Mouse (Mus musculus): ENCODE measurements around the gene Pes1. TPM values are rescaled to one million over a fixed set of nuclear protein-coding genes. Genes with fewer than 3 reads are reported as not detected.

Pes1 gene
- total RNA-seq, 1 experiment = 143 TPM

DNA sequence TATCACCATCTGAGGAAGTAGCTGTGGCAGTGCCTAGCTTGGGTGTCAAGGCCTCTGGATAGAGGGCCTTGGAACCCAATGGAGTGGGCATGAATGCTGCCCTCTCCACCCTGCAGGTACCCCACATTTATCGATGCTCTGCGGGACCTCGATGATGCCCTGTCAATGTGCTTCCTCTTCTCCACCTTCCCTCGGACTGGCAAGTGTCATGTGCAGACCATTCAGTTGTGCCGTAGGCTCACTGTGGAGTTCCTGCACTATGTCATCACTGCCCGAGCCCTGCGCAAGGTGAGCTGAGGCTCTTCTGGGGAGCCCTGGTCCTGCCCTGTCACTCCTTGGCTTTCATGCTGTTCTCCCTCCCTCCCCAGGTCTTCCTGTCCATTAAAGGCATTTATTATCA lies 9.3 kb downstream of the Pes1 start:
- no peak for DNase-seq (ENCODE audit: low read depth, low spot score)
- Histone ChIP-seq H3K36me3 (ENCODE audit: control insufficient read depth, insufficient read depth, low read length, poor library complexity, severe bottlenecking) (peaks cover 90% of the 10 kb centered on the region), H3K9ac (ENCODE audit: insufficient read depth, low read depth, low read length, poor library complexity, severe bottlenecking) (no peak overlapping the region), H3K27ac (ENCODE audit: insufficient read depth, low read depth, low read length, poor library complexity, severe bottlenecking) (no peak overlapping the region), H3K4me1 (ENCODE audit: control insufficient read depth in 2 of 2, insufficient read depth in 2 of 2, low read length in 2 of 2, poor library complexity in 1 of 2) (no peaks in the 10 kb centered on the region), H3K9me3 (ENCODE audit: control insufficient read depth, insufficient read depth, low read depth, low read length) (no peaks in the 10 kb centered on the region), H3K4me3 (ENCODE audit: insufficient read depth in 1 of 2, low read depth in 1 of 2, low read length in 2 of 2, poor library complexity in 1 of 2, severe bottlenecking in 1 of 2) (no peak overlapping the region)
- no peak for TF ChIP-seq CHD2 (IDR thresholded peaks at IDR 0.05; ENCODE audit: low read depth, low read length)
- TF ChIP-seq HCFC1 (IDR thresholded peaks at IDR 0.05; ENCODE audit: borderline replicate concordance, insufficient read depth, low read length) = no peak
- TF ChIP-seq ZC3H11A (IDR thresholded peaks at IDR 0.05; ENCODE audit: borderline replicate concordance, low read depth, low read length) = no peak
- no peak for TF ChIP-seq ZNF384 (IDR thresholded peaks at IDR 0.05; ENCODE audit: low read depth, low read length)
- TF ChIP-seq MAFK (IDR thresholded peaks at IDR 0.05; ENCODE audit: insufficient read depth, low read depth, low read length) = no peak
- in situ Hi-C loops (cut with MboI; ENCODE audit: low sequenced_read_pairs in 2 of 2, unreplicated experiment in 2 of 2) = no loop called here

DNA sequence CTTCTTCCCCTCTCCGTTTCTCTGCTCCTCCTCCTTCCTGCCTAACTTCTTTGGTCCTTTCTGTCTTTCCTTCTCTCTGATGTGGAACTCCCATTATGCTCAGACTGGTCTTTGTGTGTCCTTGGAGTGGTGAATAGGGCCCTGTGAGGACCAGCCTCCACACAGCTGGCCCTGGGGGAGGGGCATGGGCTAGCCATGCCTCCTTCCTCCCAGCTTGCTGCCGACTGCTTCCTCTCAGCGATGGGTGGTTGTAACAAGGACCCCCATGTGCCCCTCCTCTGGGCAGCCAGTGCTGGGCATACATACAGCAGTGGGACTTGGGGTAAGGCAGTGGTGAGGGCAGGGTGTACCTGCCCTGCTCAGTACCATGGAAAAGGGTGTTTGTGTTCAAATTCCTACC lies 10.5 kb downstream of the Pes1 start:
- in situ Hi-C loops (cut with MboI; ENCODE audit: low sequenced_read_pairs in 2 of 2, unreplicated experiment in 2 of 2) = no loop called here
- Histone ChIP-seq H3K27ac (ENCODE audit: insufficient read depth, low read depth, low read length, poor library complexity, severe bottlenecking) (no peak overlapping the region), H3K9ac (ENCODE audit: insufficient read depth, low read depth, low read length, poor library complexity, severe bottlenecking) (no peak overlapping the region), H3K4me1 (ENCODE audit: control insufficient read depth in 2 of 2, insufficient read depth in 2 of 2, low read length in 2 of 2, poor library complexity in 1 of 2) (no peaks in the 10 kb centered on the region), H3K9me3 (ENCODE audit: control insufficient read depth, insufficient read depth, low read depth, low read length) (no peaks in the 10 kb centered on the region), H3K36me3 (ENCODE audit: control insufficient read depth, insufficient read depth, low read length, poor library complexity, severe bottlenecking) (peaks cover 93% of the 10 kb centered on the region), H3K4me3 (ENCODE audit: insufficient read depth in 1 of 2, low read depth in 1 of 2, low read length in 2 of 2, poor library complexity in 1 of 2, severe bottlenecking in 1 of 2) (no peak overlapping the region)
- TF ChIP-seq HCFC1 (IDR thresholded peaks at IDR 0.05; ENCODE audit: borderline replicate concordance, insufficient read depth, low read length) = no peak
- no peak for TF ChIP-seq ZC3H11A (IDR thresholded peaks at IDR 0.05; ENCODE audit: borderline replicate concordance, low read depth, low read length)
- no peak for TF ChIP-seq MAFK (IDR thresholded peaks at IDR 0.05; ENCODE audit: insufficient read depth, low read depth, low read length)
- no peak for TF ChIP-seq ZNF384 (IDR thresholded peaks at IDR 0.05; ENCODE audit: low read depth, low read length)
- no peak for TF ChIP-seq CHD2 (IDR thresholded peaks at IDR 0.05; ENCODE audit: low read depth, low read length)
- no peak for DNase-seq (ENCODE audit: low read depth, low spot score)

DNA sequence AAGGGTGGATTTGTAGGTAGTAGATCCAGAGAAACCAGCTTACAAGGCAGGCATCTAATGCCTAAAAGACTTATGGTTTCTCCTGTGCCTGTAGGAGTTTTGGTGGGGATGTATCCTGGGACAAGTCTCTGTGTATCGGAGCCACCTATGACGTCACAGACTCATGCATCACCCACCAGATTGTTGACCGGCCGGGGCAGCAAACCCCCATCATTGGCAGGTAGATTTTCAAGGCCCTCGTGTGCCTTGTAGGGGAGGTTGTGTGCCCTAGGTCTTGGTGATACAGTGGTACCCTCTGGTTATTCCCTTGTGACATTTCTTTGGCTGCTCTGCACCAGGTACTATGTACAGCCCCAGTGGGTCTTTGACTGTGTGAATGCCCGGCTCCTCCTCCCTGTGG lies 12.9 kb downstream of the Pes1 start, which contains the start of gene 4930556J24Rik:
Gene 4930556J24Rik (minus strand): TSS at position 101 of the 400 bp plus-strand sequence.
- H3K9me3 ChIP-seq (ENCODE audit: control insufficient read depth, insufficient read depth, low read depth, low read length) = no peaks in the 10 kb centered on the region
- no peak for DNase-seq (ENCODE audit: low read depth, low spot score)
- H3K9ac ChIP-seq (ENCODE audit: insufficient read depth, low read depth, low read length, poor library complexity, severe bottlenecking) = no peak within 1 kb of the TSS
- TF ChIP-seq ZC3H11A (IDR thresholded peaks at IDR 0.05; ENCODE audit: borderline replicate concordance, low read depth, low read length) = no peak
- no peak for TF ChIP-seq MAFK (IDR thresholded peaks at IDR 0.05; ENCODE audit: insufficient read depth, low read depth, low read length)
- no peak for TF ChIP-seq HCFC1 (IDR thresholded peaks at IDR 0.05; ENCODE audit: borderline replicate concordance, insufficient read depth, low read length)
- no peak for TF ChIP-seq ZNF384 (IDR thresholded peaks at IDR 0.05; ENCODE audit: low read depth, low read length)
- no peak for TF ChIP-seq CHD2 (IDR thresholded peaks at IDR 0.05; ENCODE audit: low read depth, low read length)
- peaks cover 74% of the 10 kb centered on the region for H3K36me3 ChIP-seq (ENCODE audit: control insufficient read depth, insufficient read depth, low read length, poor library complexity, severe bottlenecking)
- in situ Hi-C loops (cut with MboI; ENCODE audit: low sequenced_read_pairs in 2 of 2, unreplicated experiment in 2 of 2) = no loop called here
- H3K4me3 ChIP-seq (ENCODE audit: insufficient read depth in 1 of 2, low read depth in 1 of 2, low read length in 2 of 2, poor library complexity in 1 of 2, severe bottlenecking in 1 of 2) = no peak within 1 kb of the TSS
- H3K4me1 ChIP-seq (ENCODE audit: control insufficient read depth in 2 of 2, insufficient read depth in 2 of 2, low read length in 2 of 2, poor library complexity in 1 of 2) = no peaks in the 10 kb centered on the region
- H3K27ac ChIP-seq (ENCODE audit: insufficient read depth, low read depth, low read length, poor library complexity, severe bottlenecking) = no peak within 1 kb of the TSS

DNA sequence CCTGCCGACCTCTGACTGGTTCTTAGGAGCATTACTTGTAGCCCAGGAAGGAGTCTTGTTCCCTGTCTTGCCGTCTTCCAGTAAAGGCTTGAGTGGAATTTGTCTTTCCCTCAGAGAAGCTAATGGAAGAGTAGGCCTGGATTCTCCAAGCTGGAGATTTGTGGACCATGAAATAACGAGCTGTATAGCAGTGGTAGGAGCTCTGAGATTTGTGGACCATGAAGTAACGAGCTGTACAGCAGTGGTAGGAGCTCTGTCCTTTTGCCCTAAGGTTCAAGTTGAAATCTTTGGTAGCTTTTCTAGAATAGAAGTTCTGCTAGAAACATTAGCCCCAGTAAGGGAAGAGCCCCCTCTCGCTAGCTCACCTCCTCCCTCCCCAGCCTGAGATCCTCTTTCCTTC lies 14.6 kb downstream of the Pes1 start:
- Histone ChIP-seq H3K4me3 (ENCODE audit: insufficient read depth in 1 of 2, low read depth in 1 of 2, low read length in 2 of 2, poor library complexity in 1 of 2, severe bottlenecking in 1 of 2) (no peak overlapping the region), H3K36me3 (ENCODE audit: control insufficient read depth, insufficient read depth, low read length, poor library complexity, severe bottlenecking) (peaks cover 58% of the 10 kb centered on the region), H3K27ac (ENCODE audit: insufficient read depth, low read depth, low read length, poor library complexity, severe bottlenecking) (no peak overlapping the region), H3K9me3 (ENCODE audit: control insufficient read depth, insufficient read depth, low read depth, low read length) (no peaks in the 10 kb centered on the region), H3K9ac (ENCODE audit: insufficient read depth, low read depth, low read length, poor library complexity, severe bottlenecking) (no peak overlapping the region), H3K4me1 (ENCODE audit: control insufficient read depth in 2 of 2, insufficient read depth in 2 of 2, low read length in 2 of 2, poor library complexity in 1 of 2) (no peaks in the 10 kb centered on the region)
- no peak for DNase-seq (ENCODE audit: low read depth, low spot score)
- in situ Hi-C loops (cut with MboI; ENCODE audit: low sequenced_read_pairs in 2 of 2, unreplicated experiment in 2 of 2) = no loop called here
- TF ChIP-seq HCFC1 (IDR thresholded peaks at IDR 0.05; ENCODE audit: borderline replicate concordance, insufficient read depth, low read length) = no peak

- peaks cover 31% of the 10 kb centered on the region for H3K36me3 ChIP-seq (ENCODE audit: control insufficient read depth, insufficient read depth, low read length, poor library complexity, severe bottlenecking)
- H3K4me3 ChIP-seq (ENCODE audit: insufficient read depth in 1 of 2, low read depth in 1 of 2, low read length in 2 of 2, poor library complexity in 1 of 2, severe bottlenecking in 1 of 2) = no peak overlapping the region
- no peak for TF ChIP-seq HCFC1 (IDR thresholded peaks at IDR 0.05; ENCODE audit: borderline replicate concordance, insufficient read depth, low read length)
- TF ChIP-seq ZC3H11A (IDR thresholded peaks at IDR 0.05; ENCODE audit: borderline replicate concordance, low read depth, low read length) = no peak
- no peak for TF ChIP-seq CHD2 (IDR thresholded peaks at IDR 0.05; ENCODE audit: low read depth, low read length)
- TF ChIP-seq MAFK (IDR thresholded peaks at IDR 0.05; ENCODE audit: insufficient read depth, low read depth, low read length) = no peak
- TF ChIP-seq ZNF384 (IDR thresholded peaks at IDR 0.05; ENCODE audit: low read depth, low read length) = no peak
- H3K9me3 ChIP-seq (ENCODE audit: control insufficient read depth, insufficient read depth, low read depth, low read length) = no peaks in the 10 kb centered on the region
- H3K9ac ChIP-seq (ENCODE audit: insufficient read depth, low read depth, low read length, poor library complexity, severe bottlenecking) = no peak overlapping the region
- in situ Hi-C loops (cut with MboI; ENCODE audit: low sequenced_read_pairs in 2 of 2, unreplicated experiment in 2 of 2) = no loop called here
- H3K4me1 ChIP-seq (ENCODE audit: control insufficient read depth in 2 of 2, insufficient read depth in 2 of 2, low read length in 2 of 2, poor library complexity in 1 of 2) = peaks cover 0 to 13% of the 10 kb centered on the region in 2 experiments; a peak in 1 of 4 replicates
- no peak overlapping the region for H3K27ac ChIP-seq (ENCODE audit: insufficient read depth, low read depth, low read length, poor library complexity, severe bottlenecking)
- no peak for DNase-seq (ENCODE audit: low read depth, low spot score)
These were observed 17.8 kb downstream of the Pes1 start for GRCm38 (mm10) chr11:3981536-3981935.

All from ES-E14 (cell line).